Mouse (Mus musculus) liver (tissue): Measurements from ENCODE around the gene Tmem223.
"Not testable (repeated sequence)": the region's sequence is repeated elsewhere in the genome, so short reads cannot be mapped to it uniquely, and the experiment has no call there.

ENCODE experiments used
- DNase-seq: peaks from one replicate; pipeline ENCODE4 v3.0.0-alpha.2; 2020; ENCODE audit warnings: mixed read lengths

Tmem223 gene

GRCm38 (mm10) chr19:8770567-8771270 is at the start of gene Tmem223:
Gene Tmem223, plus strand, starts transcription at chr19:8770996.
- peak; percentile 78 for DNase-seq

DNA sequence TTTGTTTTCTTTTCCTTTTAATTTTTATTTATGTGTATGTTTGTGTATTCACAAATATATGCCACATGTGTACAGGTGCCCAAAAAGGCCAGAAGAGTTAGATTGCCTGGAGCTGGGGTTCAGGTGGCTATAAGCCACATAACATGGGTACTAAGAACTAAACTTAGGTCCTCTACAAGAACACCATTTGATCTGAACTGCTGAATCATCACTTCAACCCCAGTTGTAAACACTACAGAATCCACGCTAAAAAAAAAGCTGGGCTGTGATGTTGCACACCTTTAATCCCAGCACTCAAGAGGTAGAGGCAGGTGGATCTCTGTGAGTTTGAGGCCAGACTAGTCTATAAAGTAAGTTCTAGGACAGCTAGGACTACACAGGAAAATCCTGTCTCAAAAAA is 49.4 kb upstream of the Tmem223 start:
- DNase-seq = no peak

DNA sequence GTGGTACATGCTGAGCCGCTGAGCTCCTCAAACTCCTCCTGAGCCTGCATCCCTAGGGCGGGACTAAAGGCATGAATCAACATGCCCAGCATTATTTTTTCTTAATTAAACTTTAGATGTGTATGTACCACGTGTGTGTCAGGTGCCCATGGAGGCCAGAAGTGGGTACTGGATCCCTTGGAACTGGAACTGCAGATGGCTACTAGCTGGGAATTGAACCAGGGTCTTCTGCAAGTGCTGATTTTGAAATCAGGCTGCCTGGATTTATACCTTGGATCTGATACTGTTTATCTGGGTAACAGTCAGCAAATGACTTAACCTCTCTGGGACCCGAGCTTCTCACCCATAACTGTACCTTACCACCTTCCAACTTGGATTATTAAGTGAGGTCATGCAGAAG is 48.8 kb upstream of the Tmem223 start:
- peak; percentile 16 for DNase-seq

- no peak for DNase-seq
These were observed 48.3 kb upstream of the Tmem223 start for GRCm38 (mm10) chr19:8722559-8722906.

- DNase-seq = peak; percentile 98
These were observed 47.8 kb upstream of the Tmem223 start, which contains the start of gene Slc3a2 for GRCm38 (mm10) chr19:8722907-8723573. Gene Slc3a2, minus strand, starts transcription at chr19:8723369.

GRCm38 (mm10) chr19:8723574-8724346 is 47.0 kb upstream of the Tmem223 start:
- DNase-seq = peak; percentile 20

- no peak for DNase-seq
These were observed 46.4 kb upstream of the Tmem223 start for GRCm38 (mm10) chr19:8724392-8724791.

DNA sequence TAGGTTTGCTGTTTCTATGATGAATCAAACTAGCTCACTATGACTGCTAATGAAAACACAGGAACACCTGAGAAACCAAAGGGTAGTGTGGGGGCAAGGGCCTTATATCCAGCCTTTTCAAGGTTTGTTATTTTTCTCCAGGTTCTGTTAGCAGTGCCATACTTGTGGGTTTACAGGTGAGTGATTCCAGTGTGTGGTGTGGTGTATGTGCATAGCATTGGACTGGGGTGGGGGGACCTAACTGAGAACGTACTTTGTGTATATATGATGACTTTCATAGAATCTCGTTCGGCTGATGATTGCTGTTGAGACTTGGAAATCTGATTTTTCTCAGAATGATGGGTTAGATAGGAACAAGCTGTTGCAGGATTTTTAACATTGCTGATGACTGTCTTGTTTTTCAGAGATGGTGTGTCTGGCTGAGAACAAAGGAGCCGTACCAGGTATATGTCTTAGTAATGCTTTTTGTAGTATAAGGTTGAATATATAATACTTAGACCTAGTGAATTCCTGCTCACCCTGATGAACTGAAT is 45.6 kb upstream of the Tmem223 start:
- DNase-seq = no peak

DNA sequence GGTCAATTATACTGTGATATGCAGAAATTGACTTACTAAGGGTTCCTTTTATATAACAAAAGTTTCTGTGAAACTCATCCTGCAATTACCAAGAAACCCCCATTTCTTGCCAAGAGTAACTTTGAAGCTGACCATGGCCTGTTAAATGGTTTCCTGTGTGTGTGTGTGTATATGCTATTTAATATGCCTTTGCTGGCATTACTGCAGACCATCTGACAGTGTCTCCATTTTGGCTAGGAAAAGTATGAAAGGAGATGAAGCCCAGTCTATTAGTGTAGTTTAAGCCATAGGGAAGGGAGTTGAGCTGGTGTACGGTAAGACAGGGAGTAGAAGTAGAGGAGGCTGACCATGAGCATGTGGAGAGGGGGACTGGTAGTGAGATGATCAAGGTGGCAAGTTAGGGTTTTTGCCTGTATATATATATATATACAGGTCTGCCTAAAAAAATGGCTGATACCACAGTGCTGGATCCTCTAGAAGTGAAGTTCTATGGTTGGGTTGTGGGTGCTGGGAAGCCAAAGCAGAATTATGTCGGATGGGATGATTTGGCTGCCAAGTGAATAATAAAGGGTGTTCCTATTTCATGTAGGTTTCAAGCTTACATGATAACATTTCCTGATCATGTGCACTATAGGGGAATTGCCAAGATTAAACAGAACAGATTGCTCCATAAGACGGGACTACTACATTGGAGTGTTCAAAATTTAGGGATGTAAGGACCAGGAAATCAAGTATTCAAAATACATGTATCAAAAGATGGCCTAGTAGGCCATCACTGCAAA is 44.0 kb upstream of the Tmem223 start:
- no peak for DNase-seq

- no peak for DNase-seq
These were observed 43.2 kb upstream of the Tmem223 start for GRCm38 (mm10) chr19:8727495-8728114.

DNA sequence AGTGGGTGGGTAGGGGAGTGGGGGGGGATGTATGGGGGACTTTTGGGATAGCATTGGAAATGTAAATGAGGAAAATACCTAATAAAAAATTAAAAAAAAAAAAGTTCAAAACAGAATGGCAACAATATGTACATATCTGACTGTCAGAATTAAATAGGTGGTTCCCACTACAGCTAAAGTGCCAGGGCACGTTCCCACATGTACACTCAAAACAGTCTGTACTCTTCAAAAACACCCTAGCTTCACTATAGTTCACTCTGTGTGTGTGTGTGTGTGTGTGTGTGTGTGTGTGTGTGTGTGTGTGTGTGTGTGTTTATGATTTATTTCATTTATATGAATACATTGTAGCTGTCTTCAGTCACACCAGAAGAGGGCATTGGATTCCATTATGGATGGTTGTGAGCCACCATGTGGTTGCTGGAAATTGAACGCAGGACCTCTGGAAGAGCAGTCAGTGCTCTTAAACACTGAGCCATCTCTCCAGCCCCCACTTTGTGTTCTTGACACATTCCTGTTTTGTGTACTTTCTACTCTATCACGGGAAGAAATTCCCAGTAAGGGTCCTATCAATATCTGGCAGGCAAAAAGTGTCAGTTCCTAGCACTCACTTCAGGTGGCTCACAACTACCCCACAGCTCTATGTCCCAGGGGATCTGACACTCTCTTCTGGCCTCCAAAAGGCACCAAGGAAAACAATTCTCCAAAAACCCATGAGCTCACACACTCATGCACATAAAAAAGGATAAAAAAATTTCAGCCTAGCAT is 42.3 kb upstream of the Tmem223 start:
- DNase-seq = not testable (repeated sequence)

DNA sequence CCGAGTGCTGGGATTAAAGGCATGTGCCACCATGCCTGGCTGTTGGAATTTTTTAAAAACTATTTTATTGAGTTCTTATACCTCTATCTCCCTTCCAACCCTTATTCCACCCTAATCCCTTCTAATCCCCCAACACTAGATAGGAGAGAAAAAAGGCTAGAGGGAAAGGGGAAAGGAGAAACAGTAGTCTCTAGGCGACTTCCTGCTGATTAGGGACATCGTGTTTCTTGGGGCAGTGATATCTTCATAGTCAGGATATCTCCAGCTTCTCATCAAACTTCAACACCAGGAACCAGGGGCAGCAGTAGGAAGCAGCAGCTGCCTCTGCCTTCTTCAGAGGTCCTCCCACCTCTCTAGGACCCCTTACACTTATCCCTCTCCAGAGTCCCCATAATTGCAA is 36.5 kb upstream of the Tmem223 start:
- DNase-seq = no peak

GRCm38 (mm10) chr19:8735389-8736159 is 35.2 kb upstream of the Tmem223 start, which contains the start of gene Wdr74:
Gene Wdr74, plus strand, starts transcription at chr19:8735827.
- peak; percentile 87 for DNase-seq

GRCm38 (mm10) chr19:8736160-8736467 is 34.7 kb upstream of the Tmem223 start:
- DNase-seq = no peak

GRCm38 (mm10) chr19:8738911-8739310 is 31.9 kb upstream of the Tmem223 start:
- no peak for DNase-seq

DNA sequence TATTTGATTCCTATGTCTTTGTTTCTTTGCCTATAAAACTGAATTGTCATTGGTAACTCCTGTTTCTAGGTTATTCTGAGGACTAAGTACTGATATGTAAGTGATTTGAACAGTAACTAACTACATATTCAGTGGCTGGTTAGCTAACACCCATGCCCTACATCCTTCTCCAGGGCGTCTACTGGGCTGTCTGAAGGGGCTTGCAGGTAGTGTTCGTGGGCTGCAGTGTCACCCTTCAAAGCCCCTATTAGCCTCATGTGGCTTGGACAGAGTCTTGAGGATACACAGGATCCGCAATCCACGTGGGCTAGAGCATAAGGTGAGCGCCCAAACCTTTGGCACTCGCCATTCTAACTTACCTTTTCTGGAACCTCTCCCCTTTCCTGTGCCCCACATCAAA is 31.1 kb upstream of the Tmem223 start:
- no peak for DNase-seq

GRCm38 (mm10) chr19:8740603-8741002 is 30.2 kb upstream of the Tmem223 start, which contains the start of gene 1700092M07Rik:
Gene 1700092M07Rik, plus strand, starts transcription at chr19:8740718.
- DNase-seq = no peak

GRCm38 (mm10) chr19:8741243-8741869 is 29.4 kb upstream of the Tmem223 start, which contains the start of gene Stx5a:
Gene Stx5a, plus strand, starts transcription at chr19:8741413.
- DNase-seq = peak; percentile 96

GRCm38 (mm10) chr19:8742176-8742575 is 28.6 kb upstream of the Tmem223 start:
- DNase-seq = peak; percentile 35

GRCm38 (mm10) chr19:8745382-8745781 is 25.4 kb upstream of the Tmem223 start:
- DNase-seq = no peak
